Comparison of ENCODE assay signal across 26 mouse cellular contexts in the genomic region with DNA sequence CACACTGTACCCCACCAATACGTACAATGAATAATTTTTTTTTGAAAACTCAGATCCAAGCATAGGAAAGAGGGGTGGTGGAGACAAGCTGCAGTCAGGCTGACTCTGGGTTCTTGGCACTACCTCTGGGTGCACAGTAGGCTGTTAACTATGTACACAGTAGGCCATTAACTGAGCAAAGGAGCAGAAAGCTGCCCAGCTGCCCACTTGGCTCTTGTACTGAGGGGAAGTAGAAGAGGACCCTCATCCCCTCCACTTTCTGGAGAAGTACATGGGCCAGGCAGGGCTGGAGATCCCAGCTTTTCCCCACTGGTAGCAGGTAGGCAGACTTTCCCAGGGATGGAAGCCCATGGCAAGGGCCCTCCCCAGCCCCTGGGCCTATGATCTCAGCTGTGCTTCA. TPM values are rescaled to one million over a fixed set of nuclear protein-coding genes. Genes with fewer than 3 reads are reported as not detected.
"Had no signal": no experiment of that assay in that cellular context is flagged by ENCODE, and none has a peak within 500 bp of the region (broad histone marks: within the 10 kb centered on the region; RNA-seq: fewer than 3 reads in every experiment).

No protein-coding gene starts in this region.

- ATAC-seq: hindbrain, embryonic 16.5 days; inflammation-experienced regulatory T-cells, adult 6 months; intestine, embryonic 15.5 days; intestine, postnatal 0 days had no signal

- H3K36me3 ChIP-seq: heart, embryonic 10.5 days; heart, embryonic 12.5 days; intestine, embryonic 15.5 days; limb, embryonic 10.5 days; limb, embryonic 12.5 days; liver, embryonic 13.5 days; liver, embryonic 15.5 days had no signal

- H3K4me3 ChIP-seq: gastrocnemius, adult 2 months; heart, embryonic 10.5 days; heart, embryonic 12.5 days; intestine, embryonic 15.5 days; left cerebral cortex, adult 2 months; limb, embryonic 10.5 days; limb, embryonic 12.5 days; liver, embryonic 13.5 days; liver, embryonic 15.5 days had no signal

- H3K9me3 ChIP-seq: heart, embryonic 10.5 days; heart, embryonic 12.5 days; intestine, embryonic 15.5 days; limb, embryonic 10.5 days; limb, embryonic 12.5 days; liver, embryonic 13.5 days; liver, embryonic 15.5 days had no signal

- H3K4me2 ChIP-seq: heart, embryonic 12.5 days; hindbrain, embryonic 14.5 days; intestine, embryonic 15.5 days; limb, embryonic 12.5 days; liver, embryonic 11.5 days; liver, embryonic 13.5 days; liver, embryonic 15.5 days had no signal

- H3K27me3 ChIP-seq: intestine, embryonic 15.5 days; liver, embryonic 13.5 days; liver, embryonic 15.5 days had no signal

- H3K9ac ChIP-seq: heart, embryonic 12.5 days; hindbrain, embryonic 14.5 days; intestine, embryonic 15.5 days; limb, embryonic 12.5 days; liver, embryonic 13.5 days; liver, embryonic 15.5 days had no signal

- H3K4me1 ChIP-seq: heart, embryonic 10.5 days; heart, embryonic 12.5 days; intestine, embryonic 15.5 days; limb, embryonic 12.5 days; liver, embryonic 13.5 days; liver, embryonic 15.5 days had no signal

- H3K27ac ChIP-seq: gastrocnemius, adult 2 months; heart, embryonic 10.5 days; hindbrain, embryonic 14.5 days; intestine, embryonic 15.5 days; left cerebral cortex, adult 2 months; limb, embryonic 10.5 days; limb, embryonic 12.5 days; liver, embryonic 13.5 days; liver, embryonic 15.5 days had no signal

- DNase-seq: gastrocnemius, postnatal 10 days; gastrocnemius, postnatal 25 days; heart, adult 18-20 months; heart, postnatal 10 days; heart, postnatal 4 days; kidney, adult 18-20 months; kidney, adult 8-10 months; kidney, postnatal 10 days; kidney, postnatal 25 days; layer of hippocampus, adult 9-11 months; liver; liver, embryonic 13.5 days had no signal

RNA-seq across cellular contexts. Expression of gene Wscd1, which starts 16.7 kb away (rescaled TPM):
- total RNA-seq: granulocyte monocyte progenitor cell, adult 5-6 weeks had no signal
- polyA plus RNA-seq: inflammation-experienced regulatory T-cells, adult 6 months had no signal
